Mouse (Mus musculus) heart, embryonic 15.5 days (tissue): ENCODE measurements at regions not wholly inside any gene's neighbourhood (a gene's known extent, or its start where the extent isn't known, plus 50 kb on each side); places are given as distances from the start of the nearest gene placed in this dataset.
A peak's percentile ranks its signal among the peaks of the same experiment; 100 is the strongest.

Experiments used
- ATAC-seq: fragments of 200-750 bp; cut with Nextera tagmentation; replicated peaks from 2 replicates; pipeline ENCODE4 v1.8.0; 2017; ENCODE audit warnings: low read depth, moderate TSS enrichment; ENCODE audit not compliant: insufficient number of reproducible peaks, insufficient read depth, low FRiP score
- H3K27ac ChIP-seq: fragments of 300-500 bp; sonication (generic); 2 replicates; pipeline ENCODE4 v1.5.1; 2015; ENCODE audit warnings: mild to moderate bottlenecking, inconsistent platforms
- H3K27me3 ChIP-seq: fragments of 300-500 bp; sonication (generic); 2 replicates; pipeline ENCODE4 v1.6.1; 2015; ENCODE audit warnings: inconsistent platforms
- H3K36me3 ChIP-seq: fragments of 300-500 bp; sonication (generic); 2 replicates; pipeline ENCODE4 v1.6.1; 2015; ENCODE audit warnings: mild to moderate bottlenecking, inconsistent platforms
- H3K4me1 ChIP-seq: fragments of 300-500 bp; sonication (generic); replicated peaks from 2 replicates; pipeline ENCODE4 v1.6.1; 2015; ENCODE audit warnings: inconsistent platforms
- H3K4me2 ChIP-seq: fragments of 300-500 bp; sonication (generic); 2 replicates; pipeline ENCODE4 v1.6.1; 2015; ENCODE audit warnings: inconsistent platforms, mild to moderate bottlenecking, moderate library complexity
- H3K4me3 ChIP-seq: fragments of 300-500 bp; sonication (generic); 2 replicates; pipeline ENCODE4 v1.5.1; 2015; ENCODE audit warnings: mild to moderate bottlenecking, inconsistent platforms
- H3K9ac ChIP-seq: fragments of 300-500 bp; sonication (generic); 2 replicates; pipeline ENCODE4 v1.6.1; 2015; ENCODE audit warnings: mild to moderate bottlenecking, inconsistent platforms
- H3K9me3 ChIP-seq: fragments of 300-500 bp; sonication (generic); replicated peaks from 2 replicates; pipeline ENCODE4 v1.6.1; 2016; ENCODE audit warnings: inconsistent platforms
- WGBS: fragments of 180-500 bp; shearing (Covaris S2); methylation state at CpG from one replicate; pipeline ENCODE4 v1.1.7; 2015; ENCODE audit warnings: mixed read lengths; 5-methylcytosine and 5-hydroxymethylcytosine counted together

DNA sequence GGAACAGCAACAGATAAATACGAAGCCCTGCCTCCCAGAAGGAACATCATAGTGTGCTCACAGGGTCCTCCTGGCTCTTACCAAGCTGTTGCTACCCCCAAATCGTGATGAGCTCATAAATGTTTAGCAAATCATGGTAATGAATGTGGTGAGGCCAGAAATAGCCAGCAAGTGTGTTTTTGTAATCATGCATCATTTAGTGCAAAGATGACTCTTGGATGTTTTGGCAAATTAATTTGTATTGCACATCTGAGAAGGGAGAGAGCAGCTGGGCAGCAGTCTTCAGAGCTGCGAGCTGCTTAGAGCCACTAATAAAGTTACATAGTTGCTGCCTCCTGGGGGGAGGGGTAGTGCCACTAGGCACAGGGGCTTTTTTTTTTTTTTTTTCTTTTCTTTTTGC is 79.8 kb upstream of the 4930583I09Rik start:
- Histone ChIP-seq H3K4me3 (no peak overlapping the region), H3K27me3 (0 out of 2 replicates have a peak, but pooled peaks cover 3% of the 10 kb centered on the region), H3K9ac (no peak overlapping the region), H3K27ac (no peak overlapping the region), H3K36me3 (no peaks in the 10 kb centered on the region), H3K4me2 (no peak overlapping the region), H3K4me1 (peaks cover 21% of the 10 kb centered on the region), H3K9me3 (no peaks in the 10 kb centered on the region)
- ATAC-seq: no peak
- WGBS: 55% methylated on average over 3 of the region's 3 CpGs

DNA sequence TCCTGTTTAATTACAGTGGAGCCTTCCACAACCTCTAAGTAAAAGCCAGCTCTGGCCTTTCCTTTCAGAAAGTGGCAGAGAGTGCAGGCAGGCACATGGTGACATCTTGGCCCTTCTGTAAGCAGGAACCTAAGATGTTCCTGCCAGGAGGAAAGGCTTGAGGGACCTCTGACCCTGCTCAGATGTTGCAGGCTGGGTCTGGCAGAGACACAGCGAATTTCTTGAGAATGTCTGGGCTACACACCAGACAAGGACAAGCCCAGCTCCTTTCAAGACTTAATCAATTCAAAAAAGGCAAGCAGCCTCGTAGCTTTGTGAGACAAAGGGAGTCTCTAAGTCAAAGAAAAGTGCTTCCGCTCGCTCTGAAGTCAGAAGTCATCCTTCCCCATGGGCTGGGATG is 79.2 kb upstream of the 4930583I09Rik start:
- Histone ChIP-seq H3K9me3 (no peaks in the 10 kb centered on the region), H3K4me1 (peaks cover 21% of the 10 kb centered on the region), H3K9ac (no peak overlapping the region), H3K4me2 (no peak overlapping the region), H3K36me3 (no peaks in the 10 kb centered on the region), H3K27me3 (0 out of 2 replicates have a peak, but pooled peaks cover 3% of the 10 kb centered on the region), H3K27ac (no peak overlapping the region), H3K4me3 (no peak overlapping the region)
- WGBS: 58% methylated on average over 4 of the region's 4 CpGs
- no peak for ATAC-seq

DNA sequence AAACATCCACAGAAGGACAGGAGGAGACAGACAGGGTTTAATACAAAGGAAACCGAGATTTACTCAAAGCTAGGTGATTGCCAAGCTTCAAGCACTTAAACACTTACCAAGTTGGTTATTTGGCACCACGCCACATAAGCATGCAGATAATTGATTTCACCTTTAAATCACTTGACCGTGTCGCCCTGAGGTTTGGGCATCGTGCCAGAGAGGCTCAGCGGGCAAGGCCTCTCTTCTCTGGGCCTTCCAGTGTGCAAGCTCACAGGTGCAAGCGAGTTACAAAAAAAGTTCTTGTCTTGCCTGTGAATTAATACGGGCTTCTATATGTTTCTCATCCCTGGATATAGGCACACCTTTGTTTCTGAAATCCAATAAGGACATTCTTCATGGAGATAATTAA is 78.4 kb upstream of the 4930583I09Rik start:
- no peak overlapping the region for H3K4me2 ChIP-seq
- 33% methylated on average over 8 of the region's 8 CpGs for WGBS
- H3K9me3 ChIP-seq: no peaks in the 10 kb centered on the region
- ATAC-seq: 0 out of 2 replicates have a peak, but pooled peaks have one; percentile 66
- H3K9ac ChIP-seq: no peak overlapping the region
- 0 out of 2 replicates have a peak, but pooled peaks cover 3% of the 10 kb centered on the region for H3K27me3 ChIP-seq
- no peaks in the 10 kb centered on the region for H3K36me3 ChIP-seq
- no peak overlapping the region for H3K4me3 ChIP-seq
- peaks cover 18% of the 10 kb centered on the region for H3K4me1 ChIP-seq
- no peak overlapping the region for H3K27ac ChIP-seq

DNA sequence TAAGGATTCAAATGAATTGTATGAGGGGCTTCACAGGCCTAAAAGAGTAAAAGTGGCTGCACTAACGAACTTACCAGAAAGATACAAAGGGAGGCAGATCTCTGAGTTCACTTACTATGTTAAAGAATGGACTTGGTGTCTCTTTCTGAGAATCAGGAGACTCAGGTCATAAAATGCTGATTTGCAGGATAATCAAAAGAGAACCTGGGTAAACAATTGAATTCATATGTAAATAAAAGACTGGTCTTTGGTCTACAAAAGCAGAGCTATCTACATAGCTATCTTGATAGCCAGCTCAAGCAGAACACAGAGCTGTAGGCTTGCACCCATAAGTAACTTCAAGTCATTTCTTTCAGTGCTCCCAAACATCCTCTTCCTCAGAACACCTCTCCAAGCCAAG is 72.8 kb upstream of the 4930583I09Rik start:
- Histone ChIP-seq H3K4me1 (peaks cover 1% of the 10 kb centered on the region; the same call in 1 of the 2 replicates), H3K27ac (no peak overlapping the region), H3K4me2 (no peak overlapping the region), H3K36me3 (no peaks in the 10 kb centered on the region), H3K9me3 (no peaks in the 10 kb centered on the region), H3K9ac (no peak overlapping the region), H3K4me3 (no peak overlapping the region), H3K27me3 (0 out of 2 replicates have a peak, but pooled peaks cover 3% of the 10 kb centered on the region)
- no peak for ATAC-seq
- 78% methylated on average over 1 of the region's 1 CpGs for WGBS

DNA sequence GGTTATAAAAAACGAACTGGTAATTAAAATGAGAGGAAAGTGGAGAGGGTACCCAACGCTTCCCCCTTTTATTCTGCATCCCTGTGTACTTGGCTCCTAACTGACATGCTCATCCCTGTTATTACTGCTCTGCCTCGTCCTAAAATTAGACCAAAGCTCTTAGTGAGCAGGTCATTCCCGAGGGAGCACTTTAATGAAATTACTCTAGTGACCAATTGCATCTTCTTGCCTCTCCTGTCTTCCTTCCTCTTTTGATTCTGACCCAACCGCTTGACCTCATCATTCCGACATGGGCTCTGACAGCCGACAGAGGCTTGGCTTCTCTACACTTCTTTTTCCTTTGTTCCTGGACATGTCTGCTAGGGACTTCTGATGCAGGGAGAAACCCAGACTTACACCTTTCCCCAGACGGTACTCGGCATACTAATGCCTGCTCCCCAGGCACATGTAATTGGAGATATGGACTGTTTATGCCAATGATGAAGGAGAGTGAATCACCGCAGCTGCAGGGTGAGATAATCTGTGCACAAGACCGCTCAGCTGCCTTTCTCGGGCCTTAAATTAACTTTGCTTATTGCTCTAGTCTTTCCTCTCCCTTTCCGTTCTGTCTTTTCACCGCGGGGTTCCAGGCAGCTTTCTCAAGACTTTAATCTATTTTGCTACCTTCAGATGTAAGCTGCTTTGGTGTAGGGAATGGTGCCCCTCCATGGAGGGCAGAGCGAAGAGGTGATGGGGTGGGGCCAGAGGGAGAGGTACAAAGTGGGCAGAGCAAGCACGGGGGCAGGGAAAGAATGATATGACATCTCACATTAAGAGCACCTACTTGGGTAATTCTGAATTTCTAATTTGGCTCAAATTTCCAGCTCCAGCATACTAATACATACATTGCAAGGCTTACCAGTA is 66.1 kb upstream of the 4930583I09Rik start:
- no peaks in the 10 kb centered on the region for H3K4me1 ChIP-seq
- H3K9me3 ChIP-seq: no peaks in the 10 kb centered on the region
- no peak overlapping the region for H3K9ac ChIP-seq
- H3K27me3 ChIP-seq: 0 out of 2 replicates have a peak, but pooled peaks cover 3% of the 10 kb centered on the region
- no peak overlapping the region for H3K4me3 ChIP-seq
- WGBS: 52% methylated on average over 17 of the region's 17 CpGs
- H3K4me2 ChIP-seq: no peak overlapping the region
- no peak overlapping the region for H3K27ac ChIP-seq
- no peaks in the 10 kb centered on the region for H3K36me3 ChIP-seq
- no peak for ATAC-seq

DNA sequence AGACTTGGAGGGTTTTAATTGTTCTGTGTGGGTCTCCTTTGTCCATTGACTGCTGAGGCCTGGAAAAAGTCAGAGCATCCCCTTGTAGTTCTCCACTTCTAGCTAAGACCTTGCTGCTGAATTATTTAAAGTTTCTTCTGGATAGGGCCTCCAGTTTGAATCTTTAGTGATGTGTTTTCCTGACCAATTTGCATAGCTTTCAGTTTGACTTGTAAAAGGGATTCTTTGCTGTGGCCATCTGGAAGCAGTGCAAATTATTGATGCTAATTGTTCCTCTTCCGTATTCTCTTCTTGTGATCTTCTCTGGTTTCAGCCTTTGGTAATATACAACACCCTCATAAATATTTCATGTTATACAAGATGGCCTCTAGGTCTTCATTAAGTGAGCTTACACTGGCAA is 61.6 kb upstream of the 4930583I09Rik start:
- H3K9me3 ChIP-seq: no peaks in the 10 kb centered on the region
- 88% methylated on average over 1 of the region's 1 CpGs for WGBS

DNA sequence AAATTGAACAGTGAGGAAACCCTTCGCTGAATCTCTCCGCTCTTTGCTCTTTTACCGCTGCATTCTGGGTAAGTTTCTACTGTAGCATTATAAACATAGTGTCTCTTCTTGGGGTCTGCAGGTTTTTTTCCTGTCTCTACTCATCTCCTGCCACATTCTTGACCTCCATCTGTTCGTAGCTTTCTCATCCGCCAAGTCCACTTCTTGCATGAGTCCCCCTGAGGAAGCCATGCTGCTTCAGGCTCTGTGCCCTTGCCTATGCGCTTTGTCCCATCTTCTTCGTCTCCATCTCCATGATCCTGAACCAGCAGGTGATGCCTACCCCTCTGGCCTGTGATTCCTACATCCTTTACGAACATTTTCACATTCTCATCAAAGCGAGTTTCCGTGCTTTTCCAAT is 60.0 kb upstream of the 4930583I09Rik start:
- WGBS: 85% methylated on average over 10 of the region's 10 CpGs
- no peaks in the 10 kb centered on the region for H3K27me3 ChIP-seq

More for the DNA sequence above, 61.6 kb upstream of the 4930583I09Rik start:
- no peaks in the 10 kb centered on the region for H3K4me1 ChIP-seq
- H3K4me2 ChIP-seq: no peak overlapping the region
- no peak overlapping the region for H3K4me3 ChIP-seq
- H3K36me3 ChIP-seq: no peaks in the 10 kb centered on the region
- ATAC-seq: no peak
- H3K9ac ChIP-seq: no peak overlapping the region
- H3K27ac ChIP-seq: no peak overlapping the region
- H3K27me3 ChIP-seq: no peaks in the 10 kb centered on the region

DNA sequence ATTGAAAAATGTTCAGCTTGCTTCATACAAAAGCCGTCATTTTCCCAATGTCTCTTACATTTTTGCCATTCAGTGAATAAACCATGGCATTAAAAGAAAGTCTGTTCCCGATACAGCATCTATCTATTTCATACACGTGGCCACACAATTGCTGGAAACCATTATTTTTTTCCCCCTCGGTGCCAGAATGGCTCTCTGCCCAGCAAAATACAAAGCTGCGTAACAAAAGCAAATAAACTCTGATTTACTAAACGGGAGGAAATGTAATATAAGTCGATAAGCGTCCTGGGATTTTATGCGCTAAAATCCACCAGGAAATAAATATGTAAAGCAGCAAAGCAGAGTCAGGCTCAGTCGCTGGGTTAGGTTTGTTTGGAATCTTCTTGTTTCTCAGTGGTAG is 59.6 kb upstream of the 4930583I09Rik start:
- WGBS: 71% methylated on average over 10 of the region's 10 CpGs
- no peaks in the 10 kb centered on the region for H3K36me3 ChIP-seq

More for the DNA sequence above, 60.0 kb upstream of the 4930583I09Rik start:
- Histone ChIP-seq H3K36me3 (no peaks in the 10 kb centered on the region), H3K4me1 (no peaks in the 10 kb centered on the region), H3K9me3 (no peaks in the 10 kb centered on the region), H3K27ac (no peak overlapping the region), H3K4me3 (no peak overlapping the region), H3K9ac (no peak overlapping the region), H3K4me2 (no peak overlapping the region)
- no peak for ATAC-seq

DNA sequence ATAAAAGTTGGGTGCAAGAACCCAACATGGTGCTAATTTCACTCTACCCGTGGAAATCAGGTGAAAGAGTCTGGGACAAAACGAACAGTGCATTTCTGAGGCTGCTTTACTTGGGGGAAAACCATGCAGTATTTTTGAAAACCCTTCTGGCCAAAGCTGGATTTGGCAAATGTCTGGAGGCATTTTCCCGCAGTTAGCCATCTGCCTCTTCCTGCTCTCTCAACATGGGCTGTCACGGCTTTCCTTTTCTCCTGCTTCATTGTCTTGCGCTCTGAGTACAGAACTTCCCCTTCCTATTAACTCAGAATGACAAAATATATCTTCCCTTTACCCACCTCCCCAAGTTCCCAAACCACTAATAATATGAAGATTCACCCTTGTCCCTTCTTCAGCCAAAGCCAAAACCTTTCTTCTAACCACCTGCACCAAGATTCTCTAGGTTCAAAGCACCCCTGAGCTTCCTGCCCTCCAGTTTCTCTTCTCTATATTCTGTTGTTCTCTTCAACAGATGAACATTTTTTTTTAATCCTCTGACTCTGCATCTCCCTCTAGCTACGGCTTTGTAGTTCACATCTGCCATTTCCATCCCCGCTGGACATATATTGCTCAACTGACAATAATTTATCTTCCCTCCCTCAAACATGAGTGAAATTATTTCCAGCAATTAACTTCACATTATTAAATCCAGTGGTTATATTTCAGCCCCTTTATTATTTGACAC is 57.5 kb upstream of the 4930583I09Rik start:
- Histone ChIP-seq H3K4me3 (no peak overlapping the region), H3K4me2 (no peak overlapping the region), H3K27ac (no peak overlapping the region), H3K9ac (no peak overlapping the region), H3K4me1 (no peaks in the 10 kb centered on the region), H3K9me3 (no peaks in the 10 kb centered on the region), H3K36me3 (no peaks in the 10 kb centered on the region), H3K27me3 (no peaks in the 10 kb centered on the region)
- 77% methylated on average over 7 of the region's 7 CpGs for WGBS
- no peak for ATAC-seq

More for the DNA sequence above, 59.6 kb upstream of the 4930583I09Rik start:
- Histone ChIP-seq H3K9me3 (no peaks in the 10 kb centered on the region), H3K27me3 (no peaks in the 10 kb centered on the region), H3K4me1 (no peaks in the 10 kb centered on the region), H3K9ac (no peak overlapping the region), H3K4me3 (no peak overlapping the region), H3K4me2 (no peak overlapping the region), H3K27ac (no peak overlapping the region)
- no peak for ATAC-seq
